15 mouse cellular contexts compared by ENCODE assay signal in genomic region chr2:49386747-49387146, GRCm38 (mm10).
"Had no signal": no experiment of that assay in that cellular context is flagged by ENCODE, and none has a peak within 500 bp of the region (broad histone marks: within the 10 kb centered on the region; RNA-seq: fewer than 3 reads in every experiment).

No protein-coding gene starts in this region.

- ATAC-seq: liver, embryonic 12.5 days; lung, postnatal 0 days; midbrain, embryonic 16.5 days had no signal

- DNase-seq: lung, adult 2 months; lung, postnatal 14 days; lung, postnatal 4 days; midbrain, embryonic 14.5 days; retina, postnatal 1 day; right cerebral cortex, adult 18-20 months; right cerebral cortex, postnatal 25 days; right cerebral cortex, postnatal 4 days; spleen, adult 18-20 months; thymus, adult 18-20 months; thymus, postnatal 14 days; thymus, postnatal 36 days had no signal
